Mouse (Mus musculus): Measurements from ENCODE around the gene Vmn2r80. TPM values are rescaled to one million over a fixed set of nuclear protein-coding genes. Genes with fewer than 3 reads are reported as not detected.
"Not testable (repeated sequence)": the region's sequence is repeated elsewhere in the genome, so short reads cannot be mapped to it uniquely, and the experiment has no call there.

Vmn2r80 gene
- not detected in 2 replicates for total RNA-seq (2014; rRNA removed; ENCODE audit: low replicate concordance)
- polyA plus RNA-seq (2015; fragmentation: Nextera tagmentation; extraction: Ambion mirVana) = not detected in 2 replicates

- H3K36me3 ChIP-seq (replicated peaks; ENCODE audit: control insufficient read depth, insufficient read depth, low read length) = not testable (repeated sequence)
- 61% methylated on average over 4 of the region's 4 CpGs for WGBS
Observed at GRCm38 (mm10) chr10:79148469-79148868, at the start of gene Vmn2r80. TSS of gene Vmn2r80 (plus strand) at chr10:79148769.

GRCm38 (mm10) chr10:79106325-79107282 is 42.0 kb upstream of the Vmn2r80 start:
- no peaks in the 10 kb centered on the region for H3K27me3 ChIP-seq (ENCODE audit: control insufficient read depth, insufficient read depth, low read length)

More at GRCm38 (mm10) chr10:79148469-79148868, at the start of gene Vmn2r80:
- H3K4me3 ChIP-seq (ENCODE audit: low read depth, low read length); H3K9me3 ChIP-seq (replicated peaks; ENCODE audit: control insufficient read depth, low read length); ATAC-seq (ENCODE audit: insufficient read depth, low read depth); H3K27ac ChIP-seq (ENCODE audit: low read depth); H3K4me2 ChIP-seq (ENCODE audit: low read depth, low read length); DNase-seq (ENCODE audit: low spot score); H3K27me3 ChIP-seq (ENCODE audit: control insufficient read depth, insufficient read depth, low read length); H3K4me1 ChIP-seq (ENCODE audit: control insufficient read depth, insufficient read depth); H3K9ac ChIP-seq (replicated peaks; ENCODE audit: low read depth, low read length): not testable (repeated sequence)

GRCm38 (mm10) chr10:79107531-79107930 is 41.0 kb upstream of the Vmn2r80 start:
- no peak for TF ChIP-seq EP300 (IDR thresholded peaks at IDR 0.05; ENCODE audit: low read depth)
- Histone ChIP-seq H3K36me3 (replicated peaks; ENCODE audit: control insufficient read depth, insufficient read depth, low read length) (no peaks in the 10 kb centered on the region), H3K4me2 (ENCODE audit: low read depth, low read length) (no peak overlapping the region), H3K9ac (replicated peaks; ENCODE audit: low read depth, low read length) (no peak overlapping the region), H3K27ac (ENCODE audit: low read depth) (no peak overlapping the region), H3K27me3 (ENCODE audit: control insufficient read depth, insufficient read depth, low read length) (no peaks in the 10 kb centered on the region), H3K9me3 (replicated peaks; ENCODE audit: control insufficient read depth, low read length) (no peaks in the 10 kb centered on the region), H3K4me3 (ENCODE audit: low read depth, low read length) (no peak overlapping the region), H3K4me1 (ENCODE audit: control insufficient read depth, insufficient read depth) (peaks cover 11% of the 10 kb centered on the region)
- no peak for ATAC-seq (ENCODE audit: insufficient read depth, low read depth)
- 54% methylated on average over 2 of the region's 2 CpGs for WGBS
- no peak for DNase-seq (ENCODE audit: low spot score)

More at GRCm38 (mm10) chr10:79106325-79107282, 42.0 kb upstream of the Vmn2r80 start:
- no peak for TF ChIP-seq EP300 (IDR thresholded peaks at IDR 0.05; ENCODE audit: low read depth)
- TF ChIP-seq CTCF (IDR thresholded peaks at IDR 0.05; ENCODE audit: low read depth) = peak; percentile 0; the same call in 1 of the 2 replicates
- ATAC-seq (ENCODE audit: insufficient read depth, low read depth) (peak; percentile 51; the same call in 1 of the 2 replicates), DNase-seq (ENCODE audit: low spot score) (peak; percentile 24)
- no peak overlapping the region; the same call in 1 of the 2 replicates for H3K4me2 ChIP-seq (ENCODE audit: low read depth, low read length)
- H3K9me3 ChIP-seq (replicated peaks; ENCODE audit: control insufficient read depth, low read length) = no peaks in the 10 kb centered on the region
- no peak overlapping the region for H3K9ac ChIP-seq (replicated peaks; ENCODE audit: low read depth, low read length)
- H3K4me1 ChIP-seq (ENCODE audit: control insufficient read depth, insufficient read depth) = peaks cover 11% of the 10 kb centered on the region
- no peak overlapping the region for H3K4me3 ChIP-seq (ENCODE audit: low read depth, low read length)
- H3K36me3 ChIP-seq (replicated peaks; ENCODE audit: control insufficient read depth, insufficient read depth, low read length) = no peaks in the 10 kb centered on the region
- H3K27ac ChIP-seq (ENCODE audit: low read depth) = peak overlapping the region; percentile 46; the same call in 1 of the 2 replicates
- WGBS = 24% methylated on average over 8 of the region's 8 CpGs

GRCm38 (mm10) chr10:79109156-79109555 is 39.4 kb upstream of the Vmn2r80 start:
- ATAC-seq (ENCODE audit: insufficient read depth, low read depth) = no peak

GRCm38 (mm10) chr10:79110482-79110881 is 38.1 kb upstream of the Vmn2r80 start:
- H3K9me3 ChIP-seq (replicated peaks; ENCODE audit: control insufficient read depth, low read length) = no peaks in the 10 kb centered on the region
- no peak for TF ChIP-seq EP300 (IDR thresholded peaks at IDR 0.05; ENCODE audit: low read depth)
- no peak for TF ChIP-seq CTCF (IDR thresholded peaks at IDR 0.05; ENCODE audit: low read depth)
- H3K9ac ChIP-seq (replicated peaks; ENCODE audit: low read depth, low read length) = no peak overlapping the region
- DNase-seq (ENCODE audit: low spot score) (no peak), ATAC-seq (ENCODE audit: insufficient read depth, low read depth) (no peak)
- no peak overlapping the region for H3K27ac ChIP-seq (ENCODE audit: low read depth)
- H3K4me3 ChIP-seq (ENCODE audit: low read depth, low read length) = no peak overlapping the region
- H3K27me3 ChIP-seq (ENCODE audit: control insufficient read depth, insufficient read depth, low read length) = no peaks in the 10 kb centered on the region
- peaks cover 11% of the 10 kb centered on the region for H3K4me1 ChIP-seq (ENCODE audit: control insufficient read depth, insufficient read depth)
- 92% methylated on average over 5 of the region's 5 CpGs for WGBS
- no peaks in the 10 kb centered on the region for H3K36me3 ChIP-seq (replicated peaks; ENCODE audit: control insufficient read depth, insufficient read depth, low read length)
- no peak overlapping the region for H3K4me2 ChIP-seq (ENCODE audit: low read depth, low read length)

More at GRCm38 (mm10) chr10:79109156-79109555, 39.4 kb upstream of the Vmn2r80 start:
- TF ChIP-seq CTCF (IDR thresholded peaks at IDR 0.05; ENCODE audit: low read depth) = no peak
- no peak for TF ChIP-seq EP300 (IDR thresholded peaks at IDR 0.05; ENCODE audit: low read depth)
- Histone ChIP-seq H3K4me3 (ENCODE audit: low read depth, low read length) (no peak overlapping the region), H3K36me3 (replicated peaks; ENCODE audit: control insufficient read depth, insufficient read depth, low read length) (no peaks in the 10 kb centered on the region), H3K9me3 (replicated peaks; ENCODE audit: control insufficient read depth, low read length) (no peaks in the 10 kb centered on the region), H3K27ac (ENCODE audit: low read depth) (no peak overlapping the region), H3K9ac (replicated peaks; ENCODE audit: low read depth, low read length) (no peak overlapping the region), H3K27me3 (ENCODE audit: control insufficient read depth, insufficient read depth, low read length) (no peaks in the 10 kb centered on the region), H3K4me2 (ENCODE audit: low read depth, low read length) (no peak overlapping the region), H3K4me1 (ENCODE audit: control insufficient read depth, insufficient read depth) (peaks cover 11% of the 10 kb centered on the region)
- DNase-seq (ENCODE audit: low spot score) = no peak
- 61% methylated on average over 1 of the region's 1 CpGs for WGBS
